In the genomic region with DNA sequence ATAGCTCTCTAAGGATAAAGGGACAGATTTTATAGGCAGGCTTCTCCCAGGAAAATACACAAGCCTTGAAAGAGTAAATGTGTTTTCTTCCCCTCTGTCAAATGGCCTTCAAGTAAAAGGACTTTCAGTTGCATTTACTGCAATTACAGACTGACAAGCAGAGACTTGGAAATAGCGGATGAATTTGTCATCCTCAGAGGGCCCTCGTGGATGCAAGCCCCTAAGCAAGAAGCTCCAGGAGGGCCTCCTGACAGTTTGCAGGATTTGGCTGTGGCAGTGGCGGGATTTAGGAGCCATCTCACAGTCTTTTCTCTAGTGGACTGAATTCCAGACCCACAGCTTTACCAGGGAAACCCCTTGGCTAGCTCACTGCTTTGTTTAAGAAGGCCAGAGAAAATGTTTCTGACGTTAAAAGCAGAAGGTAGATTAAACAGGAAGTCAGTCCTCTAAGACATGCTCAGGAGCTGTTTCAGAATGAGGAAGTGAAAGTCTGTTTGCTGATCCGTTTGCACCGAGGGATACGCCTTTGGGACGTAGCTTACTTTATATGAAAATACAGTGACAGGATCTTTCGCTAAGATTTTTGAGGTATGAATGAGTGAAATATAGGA, we compare ENCODE assay signal across 21 mouse cellular contexts.
DNase-seq lines count a peak whose midpoint lies in the region; ATAC-seq and TF ChIP-seq lines count a peak whose summit lies in the region.
"Had no signal": no experiment of that assay in that cellular context is flagged by ENCODE, and none has a peak within 500 bp of the region (broad histone marks: within the 10 kb centered on the region; RNA-seq: fewer than 3 reads in every experiment).

No protein-coding gene starts in this region.

- peak; percentile 4 for DNase-seq in thymus, postnatal 0 days (ENCODE audit: low spot score)
- DNase-seq in thymus, adult 18-20 months: no peak
- DNase-seq in layer of hippocampus, adult 2 months (ENCODE audit: low spot score in 2 of 2): no peak
- no peak for DNase-seq in right cerebral cortex, postnatal 25 days
- no peak for DNase-seq in cerebellum, adult 8-10 months
- DNase-seq: adrenal gland, postnatal 25 days; cerebellum, postnatal 25 days; forebrain, postnatal 0 days; heart, postnatal 14 days; kidney, adult 8-10 months; right cerebral cortex, postnatal 14 days; thymus, postnatal 36 days had no signal

- ATAC-seq in hematopoietic stem cell, adult 5-6 weeks (replicated peaks in 1 of 2; ENCODE audit: insufficient read depth in 1 of 2, low FRiP score in 2 of 2, low TSS enrichment in 1 of 2, low read depth in 1 of 2, poor library complexity in 2 of 2, severe bottlenecking in 2 of 2): peak; percentile 99 to 100
- peak; percentile 99 for ATAC-seq in megakaryocyte progenitor cell, adult 5-6 weeks (replicated peaks; ENCODE audit: poor library complexity)
- ATAC-seq: CD4-positive, CD25-positive, alpha-beta regulatory T cell, adult 4 months; forebrain, postnatal 0 days; hindbrain, postnatal 0 days; midbrain, embryonic 13.5 days had no signal

- no peak for TF ChIP-seq CTCF in layer of hippocampus, adult 2 months (conservative IDR thresholded peaks at IDR 0.05)

- H3K27ac ChIP-seq in layer of hippocampus, adult 2 months: no peak overlapping the region
- H3K27ac ChIP-seq: hindbrain, postnatal 0 days; left cerebral cortex, adult 2 months; limb, embryonic 13.5 days; lung, embryonic 15.5 days; midbrain, embryonic 13.5 days; stomach, embryonic 15.5 days had no signal

- H3K4me3 ChIP-seq in layer of hippocampus, adult 2 months: no peak overlapping the region
- H3K4me3 ChIP-seq: left cerebral cortex, adult 2 months; limb, embryonic 13.5 days; lung, embryonic 15.5 days; midbrain, embryonic 13.5 days; stomach, embryonic 15.5 days had no signal
